Mouse (Mus musculus) kidney, postnatal 36 days (tissue): ENCODE measurements around the gene Fam241b.

Experiments
- DNase-seq, 2 experiments: peaks; one replicate each; pipeline ENCODE4 v3.0.0; 2021 to 2022; ENCODE audit warnings: mixed read lengths in 2 of 2

Gene Fam241b

DNA sequence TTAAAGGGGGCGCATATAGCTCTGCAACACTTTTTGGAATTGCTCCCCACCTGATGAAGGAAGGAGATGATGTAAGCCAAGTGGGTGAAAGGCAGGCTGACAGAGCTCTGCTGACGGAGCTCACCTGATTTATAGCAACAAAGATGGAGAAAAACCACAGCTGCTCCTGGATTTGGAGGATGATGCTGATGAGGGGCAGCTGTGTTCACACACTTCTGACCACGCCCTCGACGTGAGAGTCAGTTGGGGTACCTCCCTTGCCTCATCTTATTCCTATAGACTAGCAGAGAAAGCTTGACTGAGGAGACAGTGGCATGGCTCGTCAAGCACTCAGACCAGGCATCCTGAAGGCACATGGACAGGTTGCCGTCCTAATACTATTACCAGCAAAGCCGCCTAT lies at the start of gene Fam241b:
Fam241b (minus strand) TSS at position 101 of the 400 bp plus-strand sequence.
- DNase-seq = no peak

DNA sequence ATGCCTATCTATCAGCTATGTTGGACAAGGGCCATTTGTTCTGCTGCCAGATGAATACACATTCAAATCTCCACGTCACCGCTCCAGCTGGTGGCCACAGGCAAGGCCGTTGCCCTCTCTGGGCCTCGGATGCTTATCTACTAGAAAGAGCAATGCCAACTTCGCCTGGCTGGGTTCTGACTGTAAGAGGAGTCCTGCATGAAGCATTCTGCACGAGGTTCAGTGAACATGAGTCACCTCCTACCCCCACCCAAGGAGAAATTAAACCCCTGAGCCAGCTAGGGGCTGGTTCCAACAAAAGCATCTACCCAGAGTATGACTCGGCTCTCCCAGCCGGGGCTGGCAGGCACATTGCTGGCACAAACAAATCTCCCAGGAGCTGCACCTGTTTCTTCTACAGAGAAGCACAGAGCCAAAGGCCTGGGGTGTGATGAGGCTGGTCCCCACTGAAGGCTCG lies 49.0 kb upstream of the Fam241b start:
- peak in 1 of 2 experiments; percentile 22 for DNase-seq

DNA sequence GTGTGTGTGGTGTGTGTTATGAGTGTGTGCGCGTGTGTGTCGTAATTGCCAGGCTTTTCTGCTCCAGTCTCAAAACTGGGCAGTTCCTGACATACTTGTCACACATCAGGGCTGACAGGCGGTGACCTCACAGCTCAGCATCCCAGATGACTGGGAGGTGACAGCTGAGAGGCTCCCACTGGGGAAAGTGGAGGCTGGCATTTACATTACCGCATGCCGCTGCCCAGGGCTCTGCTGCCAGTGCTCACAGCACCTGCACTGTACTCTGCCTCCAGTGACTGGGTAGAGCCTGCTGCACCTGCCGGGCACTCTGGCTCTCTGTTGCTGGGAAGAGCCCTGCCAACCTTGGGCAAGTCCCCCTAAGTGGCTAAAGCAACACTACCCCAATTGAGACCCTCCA lies 47.1 kb upstream of the Fam241b start:
- no peak for DNase-seq

DNA sequence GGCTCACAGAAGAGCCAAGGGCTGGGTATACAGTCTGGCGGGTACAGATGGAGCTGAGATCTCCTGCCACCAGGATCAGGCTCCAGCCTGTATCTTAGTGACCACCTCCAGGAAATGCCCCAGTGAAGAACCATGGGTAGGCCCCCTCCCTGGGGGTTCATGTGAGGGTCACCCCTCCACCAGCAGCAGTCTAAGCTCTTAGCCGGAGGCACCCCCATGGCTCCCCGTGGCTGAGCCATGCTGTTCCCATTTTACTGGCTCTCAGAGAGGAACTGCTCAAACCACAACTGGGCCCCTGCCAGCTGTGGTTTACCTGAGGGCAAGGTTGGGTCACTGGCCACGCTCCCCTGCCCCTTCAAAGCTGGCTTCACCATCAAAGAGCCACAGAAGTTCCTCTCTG lies 46.2 kb upstream of the Fam241b start:
- DNase-seq = peak in 1 of 2 experiments; percentile 68

DNA sequence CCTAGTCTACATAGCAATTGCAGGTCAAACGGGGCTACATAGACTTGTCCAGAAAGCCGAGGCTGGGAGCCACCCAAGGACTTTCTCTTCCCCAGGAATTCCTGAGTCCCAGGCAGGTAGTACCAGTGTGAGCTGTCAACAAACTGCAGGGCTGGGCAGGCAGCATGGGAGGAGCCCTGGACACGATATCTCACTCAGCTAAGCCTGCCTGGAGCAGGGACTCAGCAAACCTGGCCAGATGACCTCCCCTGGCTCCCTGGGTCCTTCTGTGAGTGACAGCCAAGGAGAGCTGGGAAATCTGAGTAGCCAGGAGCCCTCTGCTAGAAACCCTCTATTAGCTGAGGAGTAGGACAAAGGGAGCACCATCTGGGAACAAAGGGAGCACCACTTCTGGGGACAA lies 45.6 kb upstream of the Fam241b start:
- peak in 1 of 2 experiments; percentile 19 for DNase-seq

DNA sequence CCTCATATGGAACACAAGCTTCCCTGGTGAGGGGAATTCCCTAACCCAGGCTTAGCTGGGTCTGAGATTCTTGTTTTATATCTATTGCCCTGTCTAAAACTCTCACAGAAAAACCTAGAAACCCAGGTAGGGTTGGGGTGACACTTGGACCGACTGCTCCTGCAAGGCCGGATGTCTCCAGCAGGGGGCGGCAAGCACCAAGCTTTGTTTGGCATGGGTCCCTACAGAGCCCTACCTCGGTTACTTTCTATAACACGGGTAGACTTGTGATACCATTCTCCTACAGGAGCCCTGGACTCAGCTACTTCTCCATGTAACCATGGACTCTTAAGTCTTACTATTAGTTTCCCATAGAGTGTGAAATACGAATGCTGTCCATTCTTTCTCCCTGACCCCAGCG lies 43.2 kb upstream of the Fam241b start:
- peak; percentile 78 to 92 for DNase-seq

DNA sequence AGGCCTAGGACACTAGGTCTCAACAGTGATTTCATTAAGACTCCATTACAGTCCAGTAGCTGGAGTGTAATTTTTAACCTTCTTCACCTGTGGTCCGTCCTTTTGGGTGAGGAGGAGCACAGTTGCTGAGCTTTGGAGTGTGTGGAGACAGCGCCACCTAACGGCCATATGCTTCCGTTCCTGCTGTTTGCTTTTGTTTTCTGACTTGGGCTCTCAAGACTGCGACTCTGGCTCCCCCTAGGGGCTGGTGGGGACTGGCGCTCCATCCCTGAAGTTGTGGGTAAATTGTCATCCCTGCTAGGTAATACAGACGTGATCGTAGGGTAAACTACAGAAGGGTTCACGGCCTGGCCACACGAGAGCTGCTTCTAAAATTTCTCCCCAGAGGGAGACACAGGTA lies 39.3 kb upstream of the Fam241b start:
- peak; percentile 96 to 99 for DNase-seq

DNA sequence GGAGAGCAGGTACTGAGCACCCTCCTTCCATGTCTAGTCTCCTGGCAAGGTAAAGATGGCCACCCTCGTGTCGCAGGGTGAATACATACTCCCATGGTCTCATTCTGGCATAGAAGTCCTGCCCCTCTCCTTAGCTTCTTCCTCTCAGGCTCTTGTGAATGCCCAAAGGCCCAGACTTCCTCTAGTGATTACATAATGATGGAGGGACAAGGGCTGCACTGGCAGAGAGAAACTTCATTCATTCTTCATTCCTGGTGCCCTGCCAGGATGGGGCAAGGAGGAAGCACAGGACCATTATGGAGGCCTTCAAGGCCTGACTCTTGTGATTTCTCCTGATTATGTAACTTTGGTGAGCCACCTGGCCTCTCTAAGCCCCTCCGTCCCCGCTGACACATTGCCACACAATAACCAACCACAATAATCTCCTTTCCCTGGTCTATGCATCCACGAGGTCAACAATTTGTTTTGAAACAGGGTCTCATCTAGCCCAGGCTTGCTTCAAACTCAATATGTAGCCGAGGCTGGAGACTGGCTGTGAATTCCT lies 38.8 kb upstream of the Fam241b start:
- no peak for DNase-seq

DNA sequence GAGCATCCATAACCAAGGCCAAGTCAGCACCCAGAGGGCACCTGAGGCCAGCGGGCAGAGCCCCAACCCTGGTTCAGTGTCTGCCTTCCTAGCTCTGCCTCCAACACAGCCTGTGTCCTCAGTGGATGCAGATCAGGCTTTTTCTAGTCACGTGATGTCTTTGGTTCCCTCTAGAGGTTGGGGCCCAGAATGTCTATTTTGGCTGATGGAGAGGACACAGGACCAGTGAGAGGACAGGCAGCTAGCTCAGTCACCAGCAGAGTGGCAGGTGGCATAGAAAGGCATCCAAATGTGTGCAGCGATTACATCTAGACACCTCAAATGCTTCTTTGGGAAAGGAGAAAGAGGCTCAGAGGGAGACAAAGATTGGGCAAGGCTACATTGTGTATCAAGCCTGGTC lies 38.0 kb upstream of the Fam241b start:
- DNase-seq = no peak

DNA sequence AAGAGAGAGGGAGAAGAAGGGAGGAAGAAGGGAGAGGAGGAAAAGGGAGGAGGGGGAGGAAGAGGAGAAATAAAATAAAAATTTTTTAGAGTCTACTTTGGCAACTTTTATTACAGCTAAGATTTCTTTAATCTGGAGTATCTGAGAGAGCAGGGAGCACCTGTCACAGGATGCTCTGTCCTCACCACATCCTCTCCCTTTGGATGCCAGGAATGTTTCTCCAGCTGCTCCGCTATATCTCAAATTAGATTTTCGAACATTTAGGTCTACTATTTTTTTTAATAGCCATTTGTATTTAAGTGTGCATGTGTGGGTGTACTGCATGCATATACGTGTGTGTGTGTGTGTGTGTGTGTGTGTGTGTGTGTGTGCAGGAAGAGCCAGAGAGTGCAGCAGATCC lies 36.2 kb upstream of the Fam241b start:
- DNase-seq = no peak

DNA sequence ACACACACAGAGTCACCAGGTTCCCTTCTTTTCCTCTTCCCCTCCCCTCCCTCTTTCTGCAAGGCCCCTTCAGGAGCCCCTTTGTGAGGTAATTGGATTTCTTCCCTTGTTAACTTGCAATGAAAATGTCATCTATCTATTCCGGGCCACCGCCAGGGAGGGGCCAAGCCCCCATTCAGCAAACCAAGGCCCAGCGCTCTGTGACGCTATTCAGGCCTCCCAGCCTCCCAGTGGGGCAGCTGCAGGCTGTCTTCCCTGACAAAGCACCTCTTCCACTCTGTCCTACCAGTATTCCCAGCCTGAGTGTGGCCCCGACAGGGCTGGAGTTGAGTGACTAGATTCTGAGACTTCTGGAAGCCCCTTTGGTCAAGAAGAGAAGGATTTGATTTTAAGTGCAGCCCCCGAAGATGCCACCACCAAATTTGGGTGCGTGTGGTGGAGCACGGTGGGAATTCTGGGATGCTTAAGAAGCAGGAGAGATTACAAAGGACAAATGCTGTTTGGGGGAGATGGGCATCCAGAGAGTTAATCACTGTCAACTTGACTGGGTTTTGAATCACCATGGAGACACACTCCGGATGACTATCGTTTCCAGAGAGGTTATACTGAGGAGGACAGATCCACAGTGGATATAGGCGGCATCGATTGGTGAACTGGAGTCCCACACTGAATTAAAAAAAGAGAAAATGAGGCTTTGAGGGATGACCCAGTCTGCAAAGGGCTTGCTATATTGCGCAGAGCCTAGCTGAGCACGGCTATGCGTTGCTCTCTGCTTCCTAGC lies 31.0 kb upstream of the Fam241b start:
- no peak for DNase-seq

DNA sequence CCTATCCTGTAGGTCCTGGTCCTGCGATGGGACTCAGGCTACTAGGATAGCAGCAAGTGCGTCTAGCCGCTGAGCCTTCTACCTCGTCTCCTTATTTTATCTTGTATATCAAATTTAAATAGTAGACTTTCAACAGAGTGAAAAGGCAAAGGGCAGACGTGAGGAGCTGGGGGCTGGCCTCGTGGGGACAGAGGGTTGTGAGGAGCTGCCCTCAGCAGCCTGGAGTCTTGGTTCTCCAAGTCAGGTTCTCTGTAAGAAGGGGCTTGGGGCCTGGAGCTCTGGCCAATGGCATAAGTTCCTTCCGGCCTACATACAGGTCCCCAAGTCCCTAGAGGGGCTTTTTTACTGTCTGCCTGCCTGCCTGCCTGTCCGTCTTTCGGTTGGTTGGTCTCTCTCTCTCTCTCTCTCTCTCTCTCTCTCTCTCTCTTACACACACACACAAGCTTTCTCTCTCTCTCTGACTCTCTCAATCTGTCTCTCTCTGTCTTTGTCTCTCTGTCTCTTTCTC lies 30.3 kb upstream of the Fam241b start:
- no peak for DNase-seq

DNA sequence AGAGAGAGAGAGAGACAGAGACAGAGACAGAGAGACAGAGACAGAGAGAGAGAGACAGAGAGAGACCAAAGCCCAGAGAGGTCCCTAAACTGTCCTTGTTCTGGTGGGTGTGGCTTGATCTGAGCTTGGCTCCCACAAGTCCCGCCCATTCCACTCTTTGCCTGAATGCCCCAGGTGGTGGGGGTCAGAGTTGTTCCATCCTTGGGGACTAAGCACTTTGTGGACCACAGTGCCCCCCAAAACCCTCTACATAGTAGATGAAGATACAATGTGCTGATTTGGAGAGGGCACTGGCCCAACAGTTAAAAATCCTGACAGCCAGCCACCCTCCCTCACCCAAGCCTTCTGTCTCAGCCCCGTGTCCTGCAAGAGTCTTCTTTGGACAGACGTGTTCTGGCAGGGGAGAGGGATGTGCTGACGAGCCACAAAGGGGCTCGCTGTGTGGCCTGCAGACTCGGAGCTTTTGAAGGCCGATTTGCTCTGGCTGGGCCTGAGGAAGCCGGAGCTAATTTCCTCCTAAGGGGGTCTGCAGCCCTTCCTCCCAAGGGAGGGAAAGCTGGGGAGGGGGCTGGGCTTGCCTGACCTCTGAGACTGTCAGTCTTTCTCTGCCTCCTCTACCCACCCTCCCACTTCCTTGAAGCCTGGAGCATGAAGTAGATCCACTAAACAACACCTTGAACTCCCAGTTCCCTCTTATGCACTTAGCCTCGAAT lies 29.3 kb upstream of the Fam241b start:
- no peak for DNase-seq

DNA sequence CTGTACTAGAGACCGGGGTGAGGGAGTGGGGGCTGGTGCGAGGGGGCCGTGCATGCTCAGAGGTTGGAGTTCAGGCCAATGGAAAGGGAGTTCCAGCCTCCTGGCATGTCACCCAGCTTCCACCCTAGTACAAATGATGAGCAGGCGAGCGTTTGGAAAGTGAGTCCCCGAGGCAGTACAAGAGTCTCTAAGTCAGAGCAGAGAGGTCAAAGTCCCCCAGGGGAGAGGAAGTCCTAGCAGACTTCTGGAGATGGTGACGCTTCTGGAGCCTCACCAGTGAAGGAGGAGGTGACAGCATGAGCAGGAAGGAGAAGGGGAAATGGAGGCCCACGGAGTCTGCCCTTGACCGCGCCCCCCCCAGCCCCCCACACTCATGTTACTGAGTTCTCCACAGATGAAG lies 18.7 kb upstream of the Fam241b start:
- DNase-seq = peak; percentile 46 to 47

DNA sequence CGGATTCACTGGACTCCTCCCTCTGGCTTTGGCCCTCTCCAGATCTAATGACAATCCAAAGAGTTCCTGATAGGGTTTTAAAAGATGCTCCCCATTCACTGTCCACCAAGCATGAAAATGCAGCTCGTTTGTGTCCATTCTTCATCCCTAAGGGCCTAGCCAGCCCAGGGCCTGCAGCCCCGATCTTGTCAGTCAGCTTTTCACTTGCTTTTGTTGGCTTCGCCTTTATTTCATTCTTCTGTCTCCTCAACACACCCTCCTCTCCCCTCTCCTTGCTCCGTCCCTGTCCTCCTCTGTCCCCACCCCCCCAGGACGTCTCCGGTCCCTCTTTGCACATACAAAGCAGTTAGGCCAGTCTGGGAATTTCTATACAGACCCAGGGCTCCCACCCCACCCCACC lies 6.2 kb upstream of the Fam241b start:
- DNase-seq = no peak

DNA sequence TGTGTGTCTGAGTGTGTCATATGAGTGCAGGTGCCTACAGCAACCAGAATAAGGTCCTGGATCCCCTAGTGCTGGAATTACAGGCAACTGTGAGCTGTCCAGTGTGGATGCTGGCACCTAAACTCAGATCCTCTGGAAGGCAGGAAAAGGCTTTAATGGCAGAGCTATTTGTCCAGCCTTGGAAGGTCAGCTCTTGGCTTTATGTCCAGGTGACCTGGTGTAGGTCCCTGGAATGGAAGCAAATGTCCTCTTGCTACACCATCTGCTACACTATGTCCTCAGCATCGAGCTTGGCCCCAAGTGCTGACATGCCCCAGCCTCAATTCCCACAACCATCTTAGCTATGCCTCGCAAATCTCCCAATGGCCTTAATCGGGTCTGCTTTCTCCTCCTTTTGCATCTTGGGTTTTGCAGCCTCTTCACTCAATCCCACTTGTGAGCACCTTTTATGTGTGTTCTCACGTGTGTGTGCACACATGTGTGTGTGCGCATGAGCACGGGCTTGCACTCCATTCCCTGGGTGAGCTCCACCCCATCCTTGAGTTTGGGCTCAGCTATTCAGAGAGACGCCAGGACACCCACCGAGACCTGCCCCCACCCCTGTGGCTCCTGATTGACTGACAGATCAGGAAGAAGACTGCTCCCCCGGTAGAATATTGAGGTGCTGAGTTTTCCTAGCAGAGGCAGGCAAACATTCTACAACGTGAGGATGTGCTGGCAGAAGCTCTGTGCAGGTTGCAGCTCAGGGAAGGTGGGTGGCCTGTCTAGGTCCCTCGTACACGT lies 3.9 kb upstream of the Fam241b start:
- DNase-seq = no peak

DNA sequence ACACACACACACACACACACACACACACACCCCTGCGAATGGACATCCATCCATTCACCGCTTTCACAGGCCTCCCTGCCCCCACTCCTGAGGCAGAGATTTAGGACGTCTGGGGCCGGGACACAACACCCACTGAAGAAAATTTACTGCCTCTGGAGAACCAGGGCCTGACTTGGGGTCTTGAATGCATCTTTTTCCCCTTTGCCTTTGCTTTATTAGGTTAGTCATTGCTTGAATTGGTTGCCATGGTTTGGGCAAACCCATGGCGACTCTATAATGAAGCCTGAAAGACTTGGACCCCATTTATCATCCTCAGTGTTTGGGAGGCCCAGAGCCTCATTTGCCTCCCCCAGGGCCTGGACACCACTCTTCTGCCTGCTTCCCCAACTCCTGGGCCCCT lies 2.2 kb upstream of the Fam241b start:
- DNase-seq = no peak

DNA sequence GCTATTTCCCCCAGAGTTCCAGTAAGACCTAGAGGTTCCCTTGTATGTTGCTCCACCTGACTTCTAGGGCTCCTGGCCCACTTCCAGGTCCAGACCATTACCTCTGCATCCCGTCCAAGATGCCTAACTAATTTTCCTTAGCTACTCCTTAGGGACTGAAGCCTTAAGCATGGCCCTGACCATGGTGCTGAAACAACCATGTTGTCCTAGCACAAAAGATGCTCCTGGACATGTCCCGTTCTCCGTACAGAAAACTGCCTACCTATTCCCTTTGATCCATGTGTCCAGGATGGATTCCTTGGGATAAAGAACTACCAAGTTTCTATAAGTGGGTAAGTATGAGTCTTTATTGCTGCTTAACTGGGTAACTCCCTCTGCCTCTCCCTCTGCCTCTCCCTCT lies 5.7 kb downstream of the Fam241b start:
- peak in 1 of 2 experiments; percentile 62 for DNase-seq

DNA sequence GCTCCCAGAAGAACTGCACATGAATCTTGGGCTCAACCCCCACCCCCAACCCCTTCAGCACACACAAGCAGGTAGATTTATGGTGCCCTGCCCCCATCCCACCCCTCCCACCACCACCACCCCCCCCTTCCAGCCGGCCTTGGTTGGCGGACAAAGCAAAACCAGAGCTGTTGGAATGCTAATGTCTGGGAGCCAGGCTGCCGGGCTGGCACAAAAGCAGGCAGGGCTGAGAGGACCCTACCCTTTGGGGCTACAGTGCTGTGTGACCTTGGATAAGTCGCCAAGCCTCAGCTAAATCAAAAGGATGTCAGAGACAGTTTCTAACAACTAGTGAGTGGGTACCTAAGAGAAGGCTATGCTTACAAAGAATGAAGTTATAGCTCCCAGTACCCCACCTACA lies 6.6 kb downstream of the Fam241b start:
- no peak for DNase-seq

DNA sequence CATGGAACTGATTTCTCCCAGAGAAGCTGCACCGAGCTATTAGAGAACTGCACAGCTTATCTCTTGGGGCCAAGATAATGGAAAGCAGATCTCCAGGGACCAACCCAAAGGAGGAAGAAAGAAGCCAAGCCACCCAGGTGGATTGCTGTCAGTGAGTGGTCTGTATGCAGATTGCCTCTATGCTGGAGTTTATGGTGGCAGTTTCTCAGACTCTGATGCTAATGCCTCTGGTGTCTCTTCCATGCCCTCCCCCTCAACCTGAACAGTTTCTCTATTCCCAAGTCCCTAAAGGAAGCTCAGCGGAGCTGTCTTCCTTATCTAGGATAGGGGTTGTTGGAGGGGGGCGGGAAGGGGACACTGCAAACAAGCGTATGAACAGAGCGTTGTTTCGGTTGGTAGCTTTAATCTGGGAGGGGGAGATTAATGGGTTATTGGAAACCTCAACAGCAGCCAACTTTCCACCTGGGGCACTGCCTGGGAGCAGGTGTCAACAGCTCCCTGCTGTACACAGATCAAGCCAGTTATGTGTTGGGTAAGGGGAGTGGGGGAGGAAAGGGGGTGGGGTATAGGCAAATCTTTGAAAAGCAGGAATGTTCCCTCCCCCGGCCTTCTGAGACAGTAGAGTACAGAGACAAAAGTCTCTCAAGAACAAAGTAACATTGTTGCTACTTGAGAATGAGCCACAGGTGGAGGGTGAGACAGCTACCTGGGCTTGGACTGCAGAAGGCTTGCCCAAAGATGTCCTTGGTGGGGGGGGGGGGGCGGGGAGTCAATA lies 7.8 kb downstream of the Fam241b start:
- no peak for DNase-seq

DNA sequence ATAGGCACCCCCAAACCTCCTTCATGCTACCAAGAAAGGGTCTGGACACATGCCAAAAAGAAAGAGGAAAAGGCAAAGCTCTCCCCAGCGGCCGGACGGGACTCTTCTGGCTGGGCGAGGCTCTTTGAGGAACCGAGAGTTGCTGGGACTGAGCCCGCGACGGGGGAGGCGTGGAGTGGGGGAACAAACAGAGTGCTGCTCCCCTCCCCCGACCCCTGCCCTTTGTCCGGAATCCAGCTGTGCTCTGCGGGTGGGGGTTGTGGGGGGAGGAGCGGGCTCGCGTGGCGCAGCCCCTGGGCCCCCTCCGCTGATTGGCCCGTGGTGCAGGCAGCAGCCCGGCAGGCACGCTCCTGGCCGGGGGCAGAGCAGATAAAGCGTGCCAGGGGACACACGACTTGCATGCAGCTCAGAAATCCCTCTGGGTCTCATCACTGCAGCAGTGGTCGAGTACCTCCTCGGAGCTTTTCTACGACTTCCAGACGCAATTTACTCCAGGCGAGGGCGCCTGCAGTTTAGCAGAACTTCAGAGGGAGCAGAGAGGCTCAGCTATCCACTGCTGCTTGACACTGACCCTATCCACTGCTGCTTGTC lies 10.9 kb downstream of the Fam241b start, which contains the start of gene Neurog3:
Neurog3 (plus strand) TSS at position 400 of the 591 bp plus-strand sequence.
- no peak for DNase-seq
